Mouse (Mus musculus): Measurements from ENCODE around the gene Slc6a17.
A peak's percentile ranks its signal among the peaks of the same experiment; 100 is the strongest.

Slc6a17 gene

DNA sequence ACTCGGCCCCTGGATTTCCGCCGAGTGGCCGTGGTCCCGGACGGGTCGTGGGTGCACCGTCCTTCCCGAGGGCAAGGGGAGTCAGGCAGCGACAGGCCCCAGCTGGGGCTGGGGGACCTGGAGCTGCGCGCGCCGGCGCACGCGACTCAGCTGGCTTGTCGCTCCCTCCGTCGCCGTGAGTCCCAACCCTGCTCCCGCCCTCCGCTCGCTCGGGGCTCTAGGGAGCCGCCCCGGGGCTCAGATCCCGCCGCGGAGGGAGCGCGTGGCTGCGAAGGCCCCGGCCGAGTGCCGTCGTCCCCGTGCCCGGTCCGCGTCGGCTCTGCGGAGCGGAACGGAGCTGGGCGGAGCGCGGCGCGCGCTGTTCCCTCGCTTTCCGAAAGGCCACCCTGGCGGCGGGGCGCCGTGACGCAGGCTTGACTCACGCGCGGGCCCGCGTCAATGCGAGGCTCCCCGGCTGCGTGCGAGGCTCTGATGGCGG is at the start of gene Slc6a17:
TSS of gene Slc6a17 (minus strand) at position 388 of the 478 bp plus-strand sequence.
- peak; percentile 21 for DNase-seq (ENCODE audit: low spot score)

DNA sequence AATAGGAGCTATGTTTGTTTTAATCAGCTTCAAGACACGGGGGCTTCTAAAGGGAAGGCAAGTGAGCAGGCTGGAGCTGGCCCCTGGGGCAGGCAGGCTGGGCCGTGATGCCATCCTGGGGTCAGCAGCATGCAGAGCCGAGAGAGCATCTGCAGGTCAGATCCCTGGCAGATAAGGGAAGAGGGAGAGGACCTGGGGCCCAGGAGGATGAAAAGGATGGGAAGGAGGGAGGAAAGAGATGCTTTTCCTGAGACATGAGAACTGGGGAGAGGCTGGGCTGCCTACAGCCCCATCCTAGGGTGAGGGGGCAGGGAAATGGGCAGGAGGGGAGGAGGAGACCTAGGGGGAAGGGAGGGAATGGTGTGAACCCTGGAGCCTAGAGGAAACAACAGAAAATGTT is 47.5 kb upstream of the Slc6a17 start:
- DNase-seq (ENCODE audit: low spot score) = no peak

DNA sequence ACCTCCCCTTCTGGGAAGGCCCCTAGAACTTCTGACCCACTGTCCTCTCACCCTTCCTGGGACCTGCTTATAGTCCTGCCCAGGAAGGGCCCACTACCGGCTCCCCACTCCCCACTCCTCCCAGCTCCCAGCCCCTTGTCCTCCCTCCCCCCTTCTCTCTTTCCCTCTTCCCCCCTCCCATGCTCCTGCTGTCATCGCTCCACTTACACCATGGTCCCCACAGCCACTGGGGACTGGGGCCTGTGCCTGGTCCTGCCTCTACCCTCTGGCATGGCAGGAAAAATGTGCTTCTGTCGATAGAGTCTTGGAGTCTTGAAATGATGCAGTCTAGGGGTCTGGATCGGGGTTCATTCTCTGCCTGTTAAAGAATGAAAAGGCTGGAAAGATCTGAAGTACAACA is 46.1 kb upstream of the Slc6a17 start:
- DNase-seq (ENCODE audit: low spot score) = no peak

DNA sequence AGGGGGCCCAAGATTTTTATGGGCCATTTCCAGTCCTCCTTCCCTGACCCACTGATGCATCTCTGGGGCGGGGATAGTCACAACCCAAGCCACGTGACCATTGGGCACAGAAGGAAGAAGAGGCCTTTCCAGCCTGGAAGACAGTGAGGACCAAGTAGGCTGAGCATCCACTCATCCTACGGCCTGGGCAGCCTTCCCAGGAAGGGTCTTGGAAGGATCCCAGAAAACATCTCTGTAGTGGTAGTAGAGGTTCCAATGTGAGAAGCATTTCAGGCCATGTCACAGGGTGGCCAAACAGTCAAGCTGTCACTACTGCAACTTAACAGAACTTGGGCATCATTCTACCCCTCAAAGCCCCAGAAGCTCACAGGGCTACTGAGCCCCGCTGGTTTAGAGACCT is 44.8 kb upstream of the Slc6a17 start:
- DNase-seq (ENCODE audit: low spot score) = no peak

DNA sequence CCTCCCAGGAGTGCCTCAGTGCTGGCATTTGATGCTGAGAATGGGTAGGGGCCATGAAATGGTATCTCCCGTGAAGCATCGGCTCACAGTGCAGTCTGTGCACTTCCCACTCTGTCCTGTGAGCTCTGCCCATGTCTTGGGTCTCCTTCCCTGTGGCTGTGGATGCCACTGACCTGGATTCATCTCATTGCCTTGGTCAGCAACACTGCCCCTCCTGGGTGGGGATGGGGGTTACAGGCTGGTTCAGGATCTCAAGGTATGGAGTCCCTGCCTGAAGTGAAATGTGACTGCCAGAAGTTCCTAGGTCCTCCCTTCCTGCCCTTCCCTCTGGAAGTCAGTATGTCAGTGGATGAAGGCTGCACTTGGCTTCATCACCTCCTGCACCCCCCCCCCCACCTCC is 44.3 kb upstream of the Slc6a17 start:
- no peak for DNase-seq (ENCODE audit: low spot score)

DNA sequence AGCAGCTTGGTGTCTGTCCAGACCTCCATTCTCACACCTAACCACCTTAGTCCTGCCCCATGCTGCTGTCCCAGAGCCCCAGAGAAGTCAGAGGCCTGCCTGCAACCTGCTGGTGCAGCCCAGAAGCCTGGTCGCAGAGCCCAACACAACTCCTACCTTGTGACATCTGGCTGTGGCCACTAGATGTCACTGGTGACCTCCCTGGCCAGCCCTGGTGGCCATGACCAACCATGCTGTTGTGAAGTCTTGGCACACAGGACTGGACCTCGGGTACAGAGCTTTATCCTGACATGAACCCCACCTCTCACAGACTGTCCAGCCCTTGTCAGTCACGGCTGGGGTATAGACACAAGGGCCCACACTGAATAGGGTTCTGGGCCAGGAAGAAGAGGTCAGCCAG is 41.4 kb upstream of the Slc6a17 start:
- DNase-seq (ENCODE audit: low spot score) = peak; percentile 28

DNA sequence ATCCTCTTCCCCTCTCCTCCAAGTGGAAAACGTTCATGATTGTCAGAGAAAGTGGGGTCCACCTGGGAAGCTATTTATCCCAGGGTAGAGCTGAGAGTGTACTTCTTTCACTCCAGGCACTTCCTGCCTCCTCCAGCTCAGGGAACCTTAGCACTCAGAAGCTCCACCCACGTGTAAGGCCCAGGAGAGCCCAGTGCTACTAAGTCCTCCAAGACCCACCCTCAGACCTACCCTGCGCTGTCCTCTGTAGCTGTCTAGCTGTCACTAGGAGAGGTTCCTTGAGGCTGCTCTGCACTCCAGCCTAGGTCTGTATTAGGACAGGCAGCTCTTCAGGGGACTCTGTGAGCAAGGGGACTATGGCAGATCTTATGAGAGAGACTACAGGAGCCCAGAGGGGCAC is 40.9 kb upstream of the Slc6a17 start:
- DNase-seq (ENCODE audit: low spot score) = no peak

DNA sequence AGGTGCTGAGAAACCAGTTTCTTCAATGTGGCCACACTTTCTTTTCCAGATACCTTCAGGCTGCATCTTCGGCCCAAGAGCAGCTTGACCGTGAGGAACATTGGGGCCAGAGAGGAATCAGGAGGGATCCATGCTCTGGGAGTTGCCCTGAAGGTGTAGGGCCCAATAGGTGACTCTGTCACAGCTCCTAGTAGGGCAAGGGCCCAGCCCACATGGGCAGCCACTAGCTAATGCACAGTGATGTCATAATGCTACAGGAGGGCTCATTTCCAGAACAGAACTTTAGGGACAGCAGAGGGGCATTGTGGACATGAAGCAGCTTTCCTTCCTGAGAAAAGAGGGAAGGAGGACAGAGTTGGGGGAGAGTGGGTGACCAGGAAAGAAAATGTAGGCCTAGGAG is 37.0 kb upstream of the Slc6a17 start, which contains the start of gene Ubl4b:
TSS of gene Ubl4b (minus strand) at position 232 of the 400 bp plus-strand sequence.
- no peak for DNase-seq (ENCODE audit: low spot score)

DNA sequence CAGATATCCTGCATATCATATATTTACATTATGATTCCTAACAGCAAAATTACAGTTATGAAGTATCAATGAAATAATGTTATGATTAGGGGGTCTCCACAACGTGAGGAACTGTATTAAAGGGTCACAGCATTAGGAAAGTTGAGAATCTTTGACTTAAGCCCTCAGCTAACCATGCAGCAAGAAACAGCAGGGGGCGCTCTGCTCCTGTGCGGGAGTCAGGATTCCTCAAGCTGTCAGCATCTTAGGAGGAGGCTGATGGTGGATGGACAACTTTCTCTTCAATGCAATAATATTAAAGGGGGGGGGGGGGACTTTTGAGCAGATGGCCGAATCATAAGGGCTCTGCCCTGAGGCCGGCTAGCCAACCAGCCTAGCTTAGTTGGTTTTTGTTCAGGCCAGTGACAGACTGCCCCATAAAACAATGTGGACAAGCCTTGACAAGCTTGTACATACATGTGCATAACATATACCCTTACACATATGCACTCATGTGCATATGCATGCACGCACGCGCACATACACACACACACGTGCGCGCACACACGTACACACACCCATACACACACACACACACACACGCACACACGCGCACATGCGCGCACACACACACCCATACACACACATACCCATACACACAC is 32.7 kb upstream of the Slc6a17 start:
- no peak for DNase-seq (ENCODE audit: low spot score)

DNA sequence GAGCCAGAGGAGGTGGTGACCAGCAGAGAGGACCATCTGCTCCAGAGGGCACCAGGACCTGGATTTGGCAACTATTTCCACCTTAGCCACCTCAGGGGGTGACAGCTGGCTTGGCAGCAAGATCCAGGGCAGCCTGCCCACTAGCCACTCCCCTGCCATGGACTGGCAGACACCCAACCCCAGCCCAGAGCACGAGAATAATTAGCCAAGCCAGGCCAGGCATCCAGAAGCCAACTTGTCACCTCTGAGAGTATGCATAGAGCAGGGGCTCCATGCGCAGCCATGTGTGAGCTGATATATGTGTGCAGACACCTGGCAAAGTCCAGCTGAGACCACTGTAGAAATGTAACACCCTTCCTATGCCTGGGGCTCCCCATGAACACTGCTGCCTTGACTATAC is 29.1 kb upstream of the Slc6a17 start:
- DNase-seq (ENCODE audit: low spot score) = no peak

DNA sequence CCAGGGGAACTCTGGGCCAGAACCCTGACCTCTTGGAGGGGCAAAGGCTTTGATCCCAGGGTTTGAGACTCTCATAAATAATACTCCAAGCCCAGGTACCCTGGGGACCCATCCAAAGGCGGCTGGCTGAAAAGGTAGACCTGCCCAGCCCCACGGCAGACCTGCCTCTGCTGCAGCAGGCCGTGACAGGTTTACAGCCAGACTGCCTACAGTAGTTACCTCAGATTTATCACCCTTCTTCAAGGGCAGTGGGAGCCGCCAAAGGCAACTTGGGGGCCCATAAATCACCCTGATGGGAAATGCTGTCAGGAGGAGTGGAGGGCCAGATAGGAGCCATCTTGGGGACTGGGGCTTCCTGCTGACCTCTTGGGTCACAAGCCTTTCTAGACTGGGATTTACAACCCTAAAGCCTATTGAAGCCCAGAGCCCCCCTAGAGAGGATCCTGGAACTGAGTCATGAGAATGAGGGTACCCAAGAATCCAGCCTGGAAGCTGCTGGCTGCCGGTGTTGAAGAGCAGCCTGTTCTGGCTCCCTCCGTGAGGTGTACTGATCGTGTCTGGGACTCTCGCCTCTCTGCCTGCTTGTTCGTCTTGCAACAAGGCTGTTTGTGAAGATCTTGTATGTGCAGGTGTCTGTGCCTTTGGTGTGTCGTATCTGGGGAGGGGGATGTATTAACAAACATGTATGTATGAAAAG is 28.0 kb upstream of the Slc6a17 start:
- DNase-seq (ENCODE audit: low spot score) = no peak

DNA sequence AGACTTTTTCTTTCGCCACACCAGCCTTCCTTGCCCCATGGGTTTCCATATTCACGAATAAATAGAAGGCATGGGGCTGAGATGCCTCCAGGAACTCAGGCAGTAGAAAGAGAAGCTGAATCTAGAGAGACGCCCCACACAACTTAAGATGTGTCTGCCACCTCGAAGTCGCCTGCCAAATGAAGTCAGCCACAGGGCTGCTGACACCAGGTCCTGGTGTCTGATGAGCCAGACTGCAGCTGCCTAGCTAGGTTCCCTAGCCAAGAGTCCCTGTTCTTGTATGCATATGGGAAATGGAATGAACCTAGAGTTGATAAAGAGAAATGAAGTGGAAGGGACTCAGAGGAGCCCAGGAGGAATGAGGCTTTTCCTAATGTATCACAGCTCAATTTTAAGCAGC is 27.5 kb upstream of the Slc6a17 start:
- no peak for DNase-seq (ENCODE audit: low spot score)

DNA sequence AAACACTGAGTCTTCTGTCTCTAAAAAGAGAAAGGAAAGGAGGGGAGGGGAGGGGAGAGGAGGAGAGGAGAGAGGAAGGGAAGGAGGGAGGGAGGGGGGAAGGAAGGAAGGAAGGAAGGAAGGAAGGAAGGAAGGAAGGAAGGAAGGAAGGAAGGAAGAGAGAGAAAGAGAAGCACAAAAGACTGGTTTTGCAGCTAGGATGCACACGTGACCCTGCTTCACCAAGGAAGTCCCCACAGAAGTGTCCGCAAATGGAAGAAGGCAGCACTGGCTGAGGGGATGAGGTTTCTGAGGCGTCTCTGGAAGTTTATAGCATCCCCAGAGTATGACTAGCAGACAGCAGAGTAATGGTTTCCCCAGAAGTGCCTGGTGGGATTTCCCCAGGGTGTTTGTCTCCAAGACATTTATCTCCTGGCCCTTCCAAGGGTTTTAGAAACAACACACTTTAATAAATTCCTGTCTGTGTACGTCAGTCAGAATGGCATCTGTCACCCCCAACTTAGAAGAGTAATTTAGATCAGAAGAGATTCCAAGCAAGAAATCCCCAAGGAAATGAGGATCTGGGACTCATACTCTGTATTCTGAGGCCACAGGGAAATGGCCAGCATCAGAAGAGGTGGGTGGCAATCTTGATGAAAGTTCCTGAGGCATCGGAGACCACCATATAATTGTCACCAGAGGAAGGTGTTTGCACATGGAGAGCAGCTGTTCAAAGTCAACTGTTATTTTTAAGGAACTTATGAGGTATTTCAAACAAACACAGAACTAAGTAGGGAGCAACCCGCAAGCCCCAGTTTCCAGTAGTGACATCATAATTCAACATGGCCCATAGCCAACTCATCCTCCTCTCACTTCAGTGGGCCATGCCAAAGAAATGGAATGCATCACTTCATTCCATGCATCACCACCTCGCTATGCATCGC is 25.6 kb upstream of the Slc6a17 start:
- no peak for DNase-seq (ENCODE audit: low spot score)

DNA sequence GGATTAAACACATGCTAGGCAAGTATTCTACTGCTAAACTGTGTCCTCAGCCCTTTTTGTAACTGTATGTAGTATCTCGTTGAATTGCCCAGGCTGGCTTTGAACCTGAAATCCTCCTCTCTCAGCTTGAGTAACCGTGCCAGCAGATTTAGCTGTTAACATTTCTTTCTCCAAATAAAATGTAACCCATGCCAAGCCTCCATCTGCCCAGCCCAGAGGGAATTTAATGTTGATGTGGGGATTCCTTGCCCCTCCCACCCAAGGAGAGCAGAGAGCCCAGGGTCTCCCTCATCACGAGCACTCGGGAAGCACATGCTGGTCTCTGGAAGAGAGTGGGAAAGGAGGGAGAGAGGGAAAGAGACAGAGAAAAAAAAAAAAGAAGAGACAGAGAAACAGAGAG is 24.8 kb upstream of the Slc6a17 start:
- no peak for DNase-seq (ENCODE audit: low spot score)

DNA sequence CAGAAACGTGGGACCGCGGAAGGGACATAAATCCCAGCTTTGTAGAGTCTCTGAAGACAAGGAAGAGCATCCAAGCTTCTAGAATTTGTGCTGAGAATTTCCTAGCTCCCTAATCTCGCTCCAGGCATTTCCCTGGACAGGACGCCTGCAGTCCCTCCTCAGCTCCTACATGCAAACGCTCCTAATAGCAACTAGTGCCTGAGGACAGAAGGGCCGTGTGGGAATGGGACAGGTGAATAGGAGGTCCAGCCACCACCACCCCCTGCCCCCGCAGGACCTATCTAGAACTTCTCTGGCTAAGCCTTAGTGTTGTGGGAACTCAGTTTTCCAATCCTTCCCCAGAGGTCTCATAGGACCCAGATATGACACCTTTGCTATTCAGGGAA is 19.7 kb upstream of the Slc6a17 start:
- DNase-seq (ENCODE audit: low spot score) = no peak

DNA sequence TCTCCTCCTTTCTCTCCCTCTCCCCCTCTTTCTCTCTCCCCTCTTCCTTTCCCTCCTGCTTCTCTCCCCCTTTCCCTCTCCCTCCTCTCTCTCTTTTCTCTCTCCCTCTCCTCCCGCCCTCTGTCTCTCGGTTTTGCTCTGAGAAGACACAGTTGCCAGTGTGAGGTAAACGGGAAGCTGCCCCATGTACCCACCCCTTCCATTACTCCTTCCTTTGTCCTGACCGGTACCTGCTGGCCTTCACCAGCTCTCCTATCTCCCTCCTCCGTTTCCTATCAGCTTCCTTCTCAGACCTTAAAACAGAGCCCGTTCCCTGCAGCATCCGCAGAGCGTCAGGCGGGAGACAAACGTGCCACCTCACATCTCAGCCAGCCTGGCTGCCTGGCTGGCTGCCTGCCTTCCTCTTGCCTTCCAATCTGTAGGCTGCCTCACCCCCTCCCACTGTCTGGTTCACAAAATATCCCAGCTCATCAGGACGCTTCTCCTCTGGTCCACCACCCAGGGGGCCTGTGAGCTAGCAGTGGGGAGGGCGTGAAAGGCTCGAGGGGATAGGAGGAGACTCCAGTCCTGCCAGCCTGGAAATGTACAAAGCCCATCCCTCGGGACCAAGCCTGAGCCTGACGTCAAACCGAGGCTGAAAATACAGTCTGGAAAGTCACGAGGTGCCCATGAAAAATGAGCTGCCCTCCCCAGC is 19.1 kb upstream of the Slc6a17 start:
- no peak for DNase-seq (ENCODE audit: low spot score)

DNA sequence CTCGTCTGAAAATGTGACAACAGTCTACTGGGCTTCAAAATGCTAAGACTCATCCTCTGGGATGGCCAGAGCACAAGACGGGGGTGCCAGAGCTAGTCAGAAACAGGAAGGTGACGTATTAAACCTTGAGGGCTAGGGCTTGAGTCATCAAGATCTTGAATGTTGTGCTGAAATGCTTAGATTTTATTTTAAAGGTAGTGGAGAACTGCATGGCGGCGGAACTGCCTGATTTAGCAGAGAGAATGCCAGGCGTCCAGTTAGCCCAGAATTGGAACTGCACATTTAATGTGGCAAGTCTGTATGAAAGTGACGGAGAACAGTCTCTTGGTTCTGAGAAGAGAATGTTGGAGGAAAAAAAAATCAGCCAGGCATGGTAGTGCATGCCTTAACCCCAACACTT is 17.1 kb upstream of the Slc6a17 start:
- no peak for DNase-seq (ENCODE audit: low spot score)

DNA sequence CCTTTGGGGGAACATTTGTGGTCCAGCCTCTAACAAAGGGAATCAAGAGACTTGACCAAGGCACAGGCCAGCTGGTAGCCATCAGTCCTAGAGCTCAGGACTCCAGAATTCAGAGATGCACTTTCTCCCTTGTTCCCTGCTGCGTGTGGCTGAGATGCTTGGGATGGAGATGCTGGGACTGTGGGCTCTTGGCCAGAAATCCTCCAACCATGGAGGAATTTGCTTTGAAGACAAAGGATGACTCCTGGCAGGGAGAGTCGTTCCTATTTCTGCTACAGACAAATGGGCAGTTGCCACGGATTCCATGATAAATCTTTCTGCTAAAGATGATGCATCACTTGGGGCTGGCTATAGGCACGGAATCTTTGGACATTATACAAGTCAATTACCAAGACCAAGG is 15.7 kb upstream of the Slc6a17 start:
- DNase-seq (ENCODE audit: low spot score) = no peak

DNA sequence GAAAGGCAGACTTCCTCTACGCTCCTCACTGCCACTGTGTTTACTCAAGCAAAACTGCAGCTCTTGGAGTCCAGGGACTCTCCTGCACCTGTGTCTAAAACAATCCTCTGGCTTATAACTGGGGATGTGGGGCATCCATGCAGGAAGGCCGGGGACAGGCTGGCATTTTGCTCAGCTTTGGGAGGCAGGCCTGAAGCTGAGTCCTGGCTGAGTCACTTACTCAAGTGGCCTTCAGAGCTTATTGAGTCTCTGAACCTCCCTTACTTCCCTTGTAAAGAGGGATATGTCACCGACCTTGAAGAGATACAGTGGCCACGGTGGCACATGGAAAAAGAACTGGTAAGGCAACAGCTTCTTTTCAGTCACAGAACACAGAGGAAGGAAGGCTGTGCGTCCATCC is 12.8 kb upstream of the Slc6a17 start:
- no peak for DNase-seq (ENCODE audit: low spot score)

DNA sequence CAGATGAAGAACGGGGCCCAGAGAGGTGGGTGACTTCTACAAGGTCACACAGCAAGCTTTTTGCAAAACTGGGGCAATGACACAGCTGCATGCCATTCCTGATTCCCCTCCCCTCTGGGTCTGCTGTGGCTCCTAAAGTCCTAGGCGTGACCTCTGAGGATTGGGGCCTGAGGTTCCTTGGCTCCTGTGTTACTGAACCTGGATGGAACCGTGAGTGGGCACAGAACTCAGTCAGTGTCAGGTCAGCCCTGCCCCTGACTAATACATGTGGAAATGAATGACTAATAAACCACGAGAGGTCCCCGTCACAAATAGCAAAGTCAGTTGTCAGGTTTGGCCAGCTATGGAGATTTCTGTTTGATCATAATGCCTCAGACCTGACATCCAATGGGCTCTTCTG is 11.4 kb upstream of the Slc6a17 start:
- DNase-seq (ENCODE audit: low spot score) = no peak

DNA sequence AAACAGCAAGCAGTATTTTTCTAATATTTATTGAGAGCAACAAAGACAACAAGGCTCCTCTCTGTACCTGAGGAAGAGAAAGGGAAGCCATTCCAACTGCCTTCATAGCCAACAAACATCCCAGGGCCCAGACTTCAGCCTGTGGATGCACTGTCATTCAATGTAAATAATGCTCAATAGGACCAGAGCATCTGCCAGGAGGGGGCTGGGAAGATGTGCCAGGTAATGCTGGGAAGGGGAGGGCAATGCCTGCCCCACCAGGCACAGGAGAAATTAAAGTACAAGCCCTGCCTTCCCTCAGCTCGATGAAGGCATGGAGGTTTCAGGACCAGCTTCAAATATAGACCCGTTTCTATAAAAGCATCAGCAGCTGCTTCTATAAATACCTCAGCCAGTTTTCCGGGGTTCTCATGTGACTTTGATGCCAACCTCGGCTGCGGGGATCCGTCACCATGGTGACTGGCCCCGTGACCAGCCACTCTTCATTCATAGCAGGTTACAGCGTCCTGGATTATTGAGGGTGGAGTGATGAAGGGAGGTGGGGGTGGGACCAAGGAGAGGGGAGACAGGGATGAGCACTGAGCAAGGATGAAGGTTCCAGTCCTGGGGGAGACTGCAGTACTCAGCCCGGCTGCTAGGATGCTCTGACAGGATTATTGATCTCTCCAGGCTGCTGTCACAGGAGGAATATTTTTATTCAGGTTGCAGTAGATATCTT is 10.7 kb upstream of the Slc6a17 start:
- no peak for DNase-seq (ENCODE audit: low spot score)

DNA sequence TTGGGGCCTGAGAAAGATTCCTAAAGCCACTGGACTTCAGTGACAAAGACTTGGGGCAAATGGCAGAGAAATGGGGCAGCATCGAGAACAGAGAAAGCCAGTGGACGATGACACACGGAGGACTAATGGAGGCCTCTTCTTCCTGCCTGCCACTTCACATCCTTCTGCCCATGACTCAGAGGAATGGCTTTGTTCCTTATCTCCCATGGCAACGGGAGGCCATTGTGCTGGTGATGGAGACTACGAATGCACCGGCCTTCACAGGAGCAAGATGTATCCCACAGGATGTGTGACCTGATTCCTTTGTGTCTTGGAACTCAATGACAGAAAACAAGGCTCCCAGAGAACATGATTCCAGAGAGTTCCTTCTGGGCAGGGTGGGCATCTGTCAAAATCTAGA is 6.7 kb upstream of the Slc6a17 start:
- DNase-seq (ENCODE audit: low spot score) = no peak

All from testis, postnatal 14 days (tissue).